Mouse (Mus musculus): ENCODE data around the gene Egfl7. TPM values are rescaled to one million over a fixed set of nuclear protein-coding genes. Genes with fewer than 3 reads are reported as not detected.
A peak's percentile ranks its signal among the peaks of the same experiment; 100 is the strongest.

Egfl7 gene
- polyA plus RNA-seq, 1 experiment from 2014 or later, result 107 TPM

GRCm38 (mm10) chr2:26570034-26570433, 9.8 kb upstream of the Egfl7 start:
- Histone ChIP-seq H3K27ac (peak overlapping the region; percentile 33; the same call in 1 of the 2 replicates), H3K4me1 (peaks cover 17% of the 10 kb centered on the region), H3K27me3 (no peaks in the 10 kb centered on the region), H3K4me3 (no peak overlapping the region), H3K9ac (no peak overlapping the region), H3K36me3 (no peaks in the 10 kb centered on the region), H3K9me3 (no peaks in the 10 kb centered on the region), H3K4me2 (no peak overlapping the region)
- 5% methylated on average over 3 of the region's 3 CpGs for WGBS
- ATAC-seq (ENCODE audit: insufficient number of reproducible peaks, low FRiP score, low TSS enrichment, low read depth), result no peak

- H3K27ac ChIP-seq, result peak overlapping the region; percentile 54
- 79% methylated on average over 9 of the region's 9 CpGs for WGBS
- no peak overlapping the region for H3K9ac ChIP-seq
These were observed 8.4 kb upstream of the Egfl7 start for GRCm38 (mm10) chr2:26571400-26571799.

GRCm38 (mm10) chr2:26571826-26572225, 8.0 kb upstream of the Egfl7 start:
- H3K4me2 ChIP-seq, result no peak overlapping the region

More at GRCm38 (mm10) chr2:26571400-26571799, 8.4 kb upstream of the Egfl7 start:
- Histone ChIP-seq H3K9me3 (no peaks in the 10 kb centered on the region), H3K36me3 (no peaks in the 10 kb centered on the region), H3K4me1 (peaks cover 16% of the 10 kb centered on the region), H3K4me3 (no peak overlapping the region), H3K4me2 (no peak overlapping the region), H3K27me3 (no peaks in the 10 kb centered on the region)
- ATAC-seq (ENCODE audit: insufficient number of reproducible peaks, low FRiP score, low TSS enrichment, low read depth), result no peak

GRCm38 (mm10) chr2:26573396-26573795, 6.4 kb upstream of the Egfl7 start:
- no peaks in the 10 kb centered on the region for H3K36me3 ChIP-seq
- no peak overlapping the region for H3K4me3 ChIP-seq
- H3K9ac ChIP-seq, result no peak overlapping the region
- no peaks in the 10 kb centered on the region for H3K9me3 ChIP-seq
- no peak overlapping the region for H3K4me2 ChIP-seq
- ATAC-seq (ENCODE audit: insufficient number of reproducible peaks, low FRiP score, low TSS enrichment, low read depth), result peak; percentile 24; the same call in 1 of the 2 replicates
- H3K27me3 ChIP-seq, result no peaks in the 10 kb centered on the region
- H3K27ac ChIP-seq, result peak overlapping the region; percentile 71
- H3K4me1 ChIP-seq, result peaks cover 21% of the 10 kb centered on the region
- WGBS, result 59% methylated on average over 12 of the region's 12 CpGs

More at GRCm38 (mm10) chr2:26571826-26572225, 8.0 kb upstream of the Egfl7 start:
- Histone ChIP-seq H3K27me3 (no peaks in the 10 kb centered on the region), H3K27ac (peak overlapping the region; percentile 54), H3K9ac (no peak overlapping the region), H3K4me1 (peaks cover 14% of the 10 kb centered on the region), H3K9me3 (no peaks in the 10 kb centered on the region), H3K36me3 (no peaks in the 10 kb centered on the region), H3K4me3 (no peak overlapping the region)
- ATAC-seq (ENCODE audit: insufficient number of reproducible peaks, low FRiP score, low TSS enrichment, low read depth), result 0 out of 2 replicates have a peak, but pooled peaks have one; percentile 26
- WGBS, result 57% methylated on average over 5 of the region's 5 CpGs

- no peak overlapping the region for H3K4me3 ChIP-seq
- no peak overlapping the region for H3K9ac ChIP-seq
- no peaks in the 10 kb centered on the region for H3K27me3 ChIP-seq
- no peak overlapping the region for H3K4me2 ChIP-seq
- H3K9me3 ChIP-seq, result no peaks in the 10 kb centered on the region
- 21% methylated on average over 5 of the region's 5 CpGs for WGBS
- no peaks in the 10 kb centered on the region for H3K36me3 ChIP-seq
- no peak for ATAC-seq (ENCODE audit: insufficient number of reproducible peaks, low FRiP score, low TSS enrichment, low read depth)
- peaks cover 24% of the 10 kb centered on the region for H3K4me1 ChIP-seq
- peak overlapping the region; percentile 71 for H3K27ac ChIP-seq
These were observed 6.0 kb upstream of the Egfl7 start for GRCm38 (mm10) chr2:26573807-26574206.

GRCm38 (mm10) chr2:26574862-26575261, 5.0 kb upstream of the Egfl7 start:
- 70% methylated on average over 5 of the region's 5 CpGs for WGBS

GRCm38 (mm10) chr2:26575378-26575777, 4.4 kb upstream of the Egfl7 start:
- no peak overlapping the region for H3K9ac ChIP-seq
- no peaks in the 10 kb centered on the region for H3K9me3 ChIP-seq
- peaks cover 24% of the 10 kb centered on the region for H3K4me1 ChIP-seq
- H3K36me3 ChIP-seq, result no peaks in the 10 kb centered on the region
- no peak for ATAC-seq (ENCODE audit: insufficient number of reproducible peaks, low FRiP score, low TSS enrichment, low read depth)
- no peak overlapping the region for H3K4me3 ChIP-seq
- H3K4me2 ChIP-seq, result no peak overlapping the region
- WGBS, result 97% methylated on average over 1 of the region's 1 CpGs
- no peaks in the 10 kb centered on the region for H3K27me3 ChIP-seq
- no peak overlapping the region for H3K27ac ChIP-seq

More at GRCm38 (mm10) chr2:26574862-26575261, 5.0 kb upstream of the Egfl7 start:
- H3K4me1 ChIP-seq, result peaks cover 24% of the 10 kb centered on the region
- no peak overlapping the region for H3K9ac ChIP-seq
- no peaks in the 10 kb centered on the region for H3K27me3 ChIP-seq
- H3K4me3 ChIP-seq, result no peak overlapping the region
- no peak overlapping the region for H3K4me2 ChIP-seq
- no peak overlapping the region for H3K27ac ChIP-seq
- no peaks in the 10 kb centered on the region for H3K36me3 ChIP-seq
- no peak for ATAC-seq (ENCODE audit: insufficient number of reproducible peaks, low FRiP score, low TSS enrichment, low read depth)
- no peaks in the 10 kb centered on the region for H3K9me3 ChIP-seq

GRCm38 (mm10) chr2:26575865-26576264, 3.9 kb upstream of the Egfl7 start:
- Histone ChIP-seq H3K4me3 (no peak overlapping the region), H3K9me3 (no peaks in the 10 kb centered on the region), H3K27me3 (no peaks in the 10 kb centered on the region), H3K4me1 (peaks cover 24% of the 10 kb centered on the region), H3K4me2 (no peak overlapping the region), H3K27ac (no peak overlapping the region), H3K9ac (no peak overlapping the region), H3K36me3 (no peaks in the 10 kb centered on the region)
- 62% methylated on average over 4 of the region's 4 CpGs for WGBS
- ATAC-seq (ENCODE audit: insufficient number of reproducible peaks, low FRiP score, low TSS enrichment, low read depth), result no peak

GRCm38 (mm10) chr2:26576462-26576861, 3.4 kb upstream of the Egfl7 start:
- no peaks in the 10 kb centered on the region for H3K36me3 ChIP-seq
- ATAC-seq (ENCODE audit: insufficient number of reproducible peaks, low FRiP score, low TSS enrichment, low read depth), result no peak
- H3K4me2 ChIP-seq, result no peak overlapping the region
- no peaks in the 10 kb centered on the region for H3K27me3 ChIP-seq
- H3K9ac ChIP-seq, result no peak overlapping the region
- 67% methylated on average over 4 of the region's 4 CpGs for WGBS
- H3K27ac ChIP-seq, result no peak overlapping the region
- peaks cover 24% of the 10 kb centered on the region for H3K4me1 ChIP-seq
- H3K4me3 ChIP-seq, result no peak overlapping the region
- H3K9me3 ChIP-seq, result no peaks in the 10 kb centered on the region

GRCm38 (mm10) chr2:26578369-26578768, 1.4 kb upstream of the Egfl7 start:
- Histone ChIP-seq H3K36me3 (no peaks in the 10 kb centered on the region), H3K4me1 (peaks cover 23% of the 10 kb centered on the region), H3K27me3 (no peaks in the 10 kb centered on the region), H3K4me3 (no peak overlapping the region), H3K9me3 (no peaks in the 10 kb centered on the region), H3K9ac (no peak overlapping the region), H3K27ac (peak overlapping the region; percentile 40), H3K4me2 (no peak overlapping the region)
- no peak for ATAC-seq (ENCODE audit: insufficient number of reproducible peaks, low FRiP score, low TSS enrichment, low read depth)
- 48% methylated on average over 6 of the region's 6 CpGs for WGBS

- Histone ChIP-seq H3K9ac (no peak overlapping the region), H3K36me3 (no peaks in the 10 kb centered on the region)
These were observed 937 bp downstream of the Egfl7 start for GRCm38 (mm10) chr2:26580751-26581150.

GRCm38 (mm10) chr2:26582203-26582602, 2.4 kb downstream of the Egfl7 start:
- no peak overlapping the region for H3K27ac ChIP-seq
- WGBS, result 45% methylated on average over 2 of the region's 2 CpGs

More at GRCm38 (mm10) chr2:26580751-26581150, 937 bp downstream of the Egfl7 start:
- no peak overlapping the region for H3K4me3 ChIP-seq
- no peak overlapping the region for H3K4me2 ChIP-seq
- WGBS, result 90% methylated on average over 5 of the region's 5 CpGs
- no peaks in the 10 kb centered on the region for H3K9me3 ChIP-seq
- no peak overlapping the region for H3K27ac ChIP-seq
- no peak for ATAC-seq (ENCODE audit: insufficient number of reproducible peaks, low FRiP score, low TSS enrichment, low read depth)
- H3K27me3 ChIP-seq, result no peaks in the 10 kb centered on the region
- peaks cover 10% of the 10 kb centered on the region for H3K4me1 ChIP-seq

GRCm38 (mm10) chr2:26582741-26583140, 2.9 kb downstream of the Egfl7 start:
- Histone ChIP-seq H3K9ac (no peak overlapping the region), H3K27ac (no peak overlapping the region)

More at GRCm38 (mm10) chr2:26582203-26582602, 2.4 kb downstream of the Egfl7 start:
- H3K4me2 ChIP-seq, result no peak overlapping the region
- H3K4me3 ChIP-seq, result no peak overlapping the region
- no peaks in the 10 kb centered on the region for H3K36me3 ChIP-seq
- ATAC-seq (ENCODE audit: insufficient number of reproducible peaks, low FRiP score, low TSS enrichment, low read depth), result no peak
- no peaks in the 10 kb centered on the region for H3K9me3 ChIP-seq
- peaks cover 20% of the 10 kb centered on the region for H3K4me1 ChIP-seq
- no peaks in the 10 kb centered on the region for H3K27me3 ChIP-seq
- H3K9ac ChIP-seq, result no peak overlapping the region

More at GRCm38 (mm10) chr2:26582741-26583140, 2.9 kb downstream of the Egfl7 start:
- no peak for ATAC-seq (ENCODE audit: insufficient number of reproducible peaks, low FRiP score, low TSS enrichment, low read depth)
- no peak overlapping the region for H3K4me2 ChIP-seq
- no peaks in the 10 kb centered on the region for H3K36me3 ChIP-seq
- no peaks in the 10 kb centered on the region for H3K9me3 ChIP-seq
- no peaks in the 10 kb centered on the region for H3K27me3 ChIP-seq
- H3K4me1 ChIP-seq, result peaks cover 23% of the 10 kb centered on the region
- no peak overlapping the region for H3K4me3 ChIP-seq
- WGBS, result 69% methylated on average over 7 of the region's 7 CpGs
